Mouse (Mus musculus): Measurements from ENCODE around the gene Frmd4b. TPM values are rescaled to one million over a fixed set of nuclear protein-coding genes. Genes with fewer than 3 reads are reported as not detected.

The Frmd4b gene
- total RNA-seq (2021), result 10 to 100 TPM; 21.7 to 23.5 TPM

GRCm38 (mm10) chr6:97617266-97617743, at the start of gene Frmd4b:
Frmd4b (minus strand) TSS chr6:97617541.
- peak; percentile 62 for DNase-seq

- no peak for DNase-seq
Observed at GRCm38 (mm10) chr6:97666417-97666816, 49.1 kb upstream of the Frmd4b start.

- no peak for DNase-seq
Observed at GRCm38 (mm10) chr6:97658921-97659320, 41.6 kb upstream of the Frmd4b start.

- no peak for DNase-seq
Observed at GRCm38 (mm10) chr6:97655986-97656385, 38.6 kb upstream of the Frmd4b start.

- DNase-seq, result no peak
Observed at GRCm38 (mm10) chr6:97647501-97647900, 30.2 kb upstream of the Frmd4b start.

- DNase-seq, result no peak
Observed at GRCm38 (mm10) chr6:97623330-97623729, 6.0 kb upstream of the Frmd4b start.

- DNase-seq, result no peak
Observed at GRCm38 (mm10) chr6:97622236-97622635, 4.9 kb upstream of the Frmd4b start.

GRCm38 (mm10) chr6:97617774-97618173, 433 bp upstream of the Frmd4b start:
- DNase-seq, result no peak

GRCm38 (mm10) chr6:97616658-97617265, 579 bp downstream of the Frmd4b start:
- DNase-seq, result peak; percentile 55

- DNase-seq, result peak; percentile 6
Observed at GRCm38 (mm10) chr6:97615901-97616461, 1.4 kb downstream of the Frmd4b start.

- no peak for DNase-seq
Observed at GRCm38 (mm10) chr6:97614179-97614578, 3.2 kb downstream of the Frmd4b start.

- no peak for DNase-seq
Observed at GRCm38 (mm10) chr6:97612861-97613260, 4.5 kb downstream of the Frmd4b start.

GRCm38 (mm10) chr6:97610051-97610450, 7.3 kb downstream of the Frmd4b start:
- DNase-seq, result no peak

- no peak for DNase-seq
Observed at GRCm38 (mm10) chr6:97607646-97608045, 9.7 kb downstream of the Frmd4b start.

- DNase-seq, result no peak
Observed at GRCm38 (mm10) chr6:97595218-97595617, 22.1 kb downstream of the Frmd4b start.

- no peak for DNase-seq
Observed at GRCm38 (mm10) chr6:97594589-97594988, 22.8 kb downstream of the Frmd4b start.

GRCm38 (mm10) chr6:97590230-97590629, 27.1 kb downstream of the Frmd4b start:
- no peak for DNase-seq

- no peak for DNase-seq
Observed at GRCm38 (mm10) chr6:97589581-97589980, 27.8 kb downstream of the Frmd4b start.

GRCm38 (mm10) chr6:97589031-97589430, 28.3 kb downstream of the Frmd4b start:
- DNase-seq, result no peak

- DNase-seq, result peak; percentile 41
Observed at GRCm38 (mm10) chr6:97586606-97587005, 30.7 kb downstream of the Frmd4b start.

- DNase-seq, result no peak
Observed at GRCm38 (mm10) chr6:97586024-97586423, 31.3 kb downstream of the Frmd4b start.

- peak; percentile 26 for DNase-seq
Observed at GRCm38 (mm10) chr6:97582748-97583147, 34.6 kb downstream of the Frmd4b start.

GRCm38 (mm10) chr6:97581941-97582340, 35.4 kb downstream of the Frmd4b start:
- no peak for DNase-seq

- no peak for DNase-seq
Observed at GRCm38 (mm10) chr6:97580479-97581030, 36.8 kb downstream of the Frmd4b start.

All from heart, postnatal 4 days (tissue).